Mouse (Mus musculus): ENCODE results near the gene Cdc14a. TPM values are rescaled to one million over a fixed set of nuclear protein-coding genes. Genes with fewer than 3 reads are reported as not detected.
A peak's percentile ranks its signal among the peaks of the same experiment; 100 is the strongest.

Gene Cdc14a
- polyA plus RNA-seq, 1 experiment from 2014 or later: 4.7 TPM

DNA sequence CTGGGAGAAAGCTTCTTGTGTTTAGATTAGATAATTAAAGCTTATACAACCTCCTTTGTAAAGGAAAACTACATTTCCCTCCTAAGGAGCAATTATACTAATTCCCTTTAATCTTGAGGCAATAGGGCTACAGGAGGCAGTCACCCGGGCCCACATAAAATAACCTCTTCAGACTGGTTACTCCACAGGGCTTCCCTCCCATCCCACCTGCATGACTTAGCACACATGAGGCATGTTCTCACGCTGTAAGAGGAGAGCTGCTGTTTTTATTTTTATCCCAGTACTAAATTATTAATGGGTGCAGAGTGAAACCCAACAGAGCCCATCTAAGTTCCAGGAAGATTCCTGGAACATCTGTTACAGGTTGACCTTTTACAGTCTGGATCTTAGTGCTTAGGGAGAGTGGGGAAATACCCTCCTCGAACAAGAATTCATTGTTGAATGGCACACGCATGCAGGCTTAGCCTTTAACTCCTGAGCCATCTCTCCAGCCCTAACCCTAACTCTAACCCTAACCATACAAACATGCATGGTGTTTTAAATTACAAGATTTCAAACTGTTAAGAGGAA lies 54.9 kb downstream of the Cdc14a start:
- Histone ChIP-seq H3K27me3 (ENCODE audit: control insufficient read depth, insufficient read depth, low read length) (no peaks in the 10 kb centered on the region), H3K4me3 (ENCODE audit: low read length) (no peak overlapping the region), H3K36me3 (ENCODE audit: control insufficient read depth, insufficient read depth) (no peaks in the 10 kb centered on the region), H3K27ac (ENCODE audit: low read length) (no peak overlapping the region), H3K4me2 (ENCODE audit: low read depth, low read length) (no peak overlapping the region), H3K4me1 (ENCODE audit: control insufficient read depth, insufficient read depth, low read length) (peaks cover 6% of the 10 kb centered on the region; the same call in 1 of the 2 replicates), H3K9me3 (replicated peaks; ENCODE audit: control insufficient read depth, low read length) (no peaks in the 10 kb centered on the region), H3K9ac (ENCODE audit: low read length) (no peak overlapping the region)
- no peak for ATAC-seq (replicated peaks; ENCODE audit: extremely low read depth, insufficient read depth, low FRiP score)
- WGBS: 49% methylated on average over 4 of the region's 4 CpGs

DNA sequence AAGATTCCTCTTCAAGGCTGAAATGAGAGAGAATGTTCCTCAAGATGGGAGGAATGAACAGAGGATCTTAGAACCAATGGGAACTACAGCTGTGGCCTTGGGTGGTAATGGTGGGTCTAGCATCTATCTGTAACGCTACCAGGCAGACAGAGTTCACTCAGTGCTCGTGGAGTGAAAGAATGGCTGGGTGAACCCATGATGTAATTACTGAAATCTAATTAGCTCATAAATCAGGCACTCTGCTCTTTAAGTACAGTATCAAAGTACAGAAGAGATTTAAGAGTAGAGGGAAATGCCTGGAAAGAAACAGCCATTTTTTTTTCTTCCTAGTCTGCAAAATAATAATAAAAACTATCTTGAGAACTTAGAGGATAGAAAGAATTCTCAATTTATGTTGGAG lies 57.7 kb downstream of the Cdc14a start:
- no peaks in the 10 kb centered on the region for H3K27me3 ChIP-seq (ENCODE audit: control insufficient read depth, insufficient read depth, low read length)
- no peaks in the 10 kb centered on the region for H3K36me3 ChIP-seq (ENCODE audit: control insufficient read depth, insufficient read depth)
- H3K27ac ChIP-seq (ENCODE audit: low read length): no peak overlapping the region
- no peak overlapping the region for H3K4me3 ChIP-seq (ENCODE audit: low read length)
- H3K4me1 ChIP-seq (ENCODE audit: control insufficient read depth, insufficient read depth, low read length): peaks cover 6% of the 10 kb centered on the region; the same call in 1 of the 2 replicates
- H3K4me2 ChIP-seq (ENCODE audit: low read depth, low read length): no peak overlapping the region
- ATAC-seq (replicated peaks; ENCODE audit: extremely low read depth, insufficient read depth, low FRiP score): no peak
- H3K9ac ChIP-seq (ENCODE audit: low read length): no peak overlapping the region
- H3K9me3 ChIP-seq (replicated peaks; ENCODE audit: control insufficient read depth, low read length): no peaks in the 10 kb centered on the region
- 93% methylated on average over 2 of the region's 2 CpGs for WGBS

DNA sequence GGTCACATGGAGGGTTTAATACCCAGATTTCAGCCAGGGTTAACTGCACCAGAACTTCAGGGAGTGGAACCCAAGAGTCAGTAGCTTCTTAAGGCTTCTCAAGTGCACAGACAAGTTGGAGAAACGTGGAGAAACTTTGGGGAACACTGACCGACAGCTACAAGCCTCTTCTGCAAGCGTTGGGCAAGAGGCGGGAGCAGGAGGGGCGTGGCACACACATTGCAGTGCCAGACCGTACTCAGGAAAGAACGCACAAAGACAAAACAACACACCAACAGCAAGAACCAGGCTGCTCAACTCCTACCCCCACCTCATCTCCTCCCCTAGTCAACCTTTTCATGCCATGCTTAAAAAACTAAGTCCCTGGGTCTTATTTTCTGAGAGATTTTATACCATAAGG lies 61.9 kb downstream of the Cdc14a start:
- no peak for ATAC-seq (replicated peaks; ENCODE audit: extremely low read depth, insufficient read depth, low FRiP score)
- Histone ChIP-seq H3K27ac (ENCODE audit: low read length) (no peak overlapping the region), H3K4me2 (ENCODE audit: low read depth, low read length) (no peak overlapping the region), H3K27me3 (ENCODE audit: control insufficient read depth, insufficient read depth, low read length) (no peaks in the 10 kb centered on the region), H3K4me1 (ENCODE audit: control insufficient read depth, insufficient read depth, low read length) (peaks cover 5% of the 10 kb centered on the region; the same call in 1 of the 2 replicates), H3K9me3 (replicated peaks; ENCODE audit: control insufficient read depth, low read length) (no peaks in the 10 kb centered on the region), H3K36me3 (ENCODE audit: control insufficient read depth, insufficient read depth) (no peaks in the 10 kb centered on the region), H3K4me3 (ENCODE audit: low read length) (no peak overlapping the region), H3K9ac (ENCODE audit: low read length) (no peak overlapping the region)
- WGBS: 81% methylated on average over 7 of the region's 7 CpGs

DNA sequence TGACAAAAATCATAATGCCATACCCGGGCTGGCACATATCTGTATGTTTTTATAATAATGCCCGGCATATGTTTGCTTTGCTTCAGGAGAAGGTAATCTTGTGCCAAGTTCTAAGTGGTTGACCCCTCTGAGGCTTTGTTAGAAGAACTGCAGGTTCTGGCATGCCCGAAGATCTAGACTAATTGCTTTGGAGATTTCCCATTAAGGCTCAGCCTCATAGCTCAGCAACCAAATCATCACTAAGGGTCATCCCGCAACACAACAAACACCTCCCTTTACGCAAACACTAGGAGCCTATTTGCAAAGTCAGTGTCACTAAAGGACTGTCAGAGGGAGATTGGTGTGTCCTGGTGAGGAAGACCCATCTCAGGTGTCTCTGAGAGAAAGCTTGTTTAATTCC lies 62.7 kb downstream of the Cdc14a start:
- H3K36me3 ChIP-seq (ENCODE audit: control insufficient read depth, insufficient read depth): no peaks in the 10 kb centered on the region
- WGBS: 78% methylated on average over 5 of the region's 5 CpGs
- peaks cover 5% of the 10 kb centered on the region; the same call in 1 of the 2 replicates for H3K4me1 ChIP-seq (ENCODE audit: control insufficient read depth, insufficient read depth, low read length)
- no peak overlapping the region for H3K9ac ChIP-seq (ENCODE audit: low read length)
- no peaks in the 10 kb centered on the region for H3K9me3 ChIP-seq (replicated peaks; ENCODE audit: control insufficient read depth, low read length)
- H3K4me2 ChIP-seq (ENCODE audit: low read depth, low read length): no peak overlapping the region
- H3K4me3 ChIP-seq (ENCODE audit: low read length): no peak overlapping the region
- no peaks in the 10 kb centered on the region for H3K27me3 ChIP-seq (ENCODE audit: control insufficient read depth, insufficient read depth, low read length)
- ATAC-seq (replicated peaks; ENCODE audit: extremely low read depth, insufficient read depth, low FRiP score): no peak
- H3K27ac ChIP-seq (ENCODE audit: low read length): no peak overlapping the region

DNA sequence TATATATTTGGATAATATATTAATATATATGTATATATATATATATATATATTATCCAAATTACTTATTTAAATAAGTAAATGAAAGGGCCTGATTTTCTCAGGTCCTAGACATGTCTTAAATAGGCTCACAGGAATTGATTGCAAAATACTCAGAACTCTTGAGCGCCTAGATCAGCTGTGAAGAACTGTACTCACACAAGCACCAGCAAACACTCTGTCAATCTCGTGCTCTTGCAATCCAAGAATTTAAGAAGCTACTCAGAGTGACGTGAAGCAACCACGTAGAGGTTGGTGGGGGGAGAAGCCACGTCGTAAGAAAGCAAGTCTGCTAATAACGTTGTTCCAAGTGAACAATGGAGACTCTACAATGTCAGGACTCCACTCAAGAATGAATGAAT lies 66.0 kb downstream of the Cdc14a start:
- Histone ChIP-seq H3K9ac (ENCODE audit: low read length) (no peak overlapping the region), H3K4me2 (ENCODE audit: low read depth, low read length) (no peak overlapping the region), H3K4me1 (ENCODE audit: control insufficient read depth, insufficient read depth, low read length) (peaks cover 7% of the 10 kb centered on the region; the same call in 1 of the 2 replicates), H3K27ac (ENCODE audit: low read length) (no peak overlapping the region), H3K36me3 (ENCODE audit: control insufficient read depth, insufficient read depth) (no peaks in the 10 kb centered on the region), H3K9me3 (replicated peaks; ENCODE audit: control insufficient read depth, low read length) (no peaks in the 10 kb centered on the region), H3K27me3 (ENCODE audit: control insufficient read depth, insufficient read depth, low read length) (no peaks in the 10 kb centered on the region), H3K4me3 (ENCODE audit: low read length) (no peak overlapping the region)
- WGBS: 83% methylated on average over 7 of the region's 7 CpGs
- no peak for ATAC-seq (replicated peaks; ENCODE audit: extremely low read depth, insufficient read depth, low FRiP score)

DNA sequence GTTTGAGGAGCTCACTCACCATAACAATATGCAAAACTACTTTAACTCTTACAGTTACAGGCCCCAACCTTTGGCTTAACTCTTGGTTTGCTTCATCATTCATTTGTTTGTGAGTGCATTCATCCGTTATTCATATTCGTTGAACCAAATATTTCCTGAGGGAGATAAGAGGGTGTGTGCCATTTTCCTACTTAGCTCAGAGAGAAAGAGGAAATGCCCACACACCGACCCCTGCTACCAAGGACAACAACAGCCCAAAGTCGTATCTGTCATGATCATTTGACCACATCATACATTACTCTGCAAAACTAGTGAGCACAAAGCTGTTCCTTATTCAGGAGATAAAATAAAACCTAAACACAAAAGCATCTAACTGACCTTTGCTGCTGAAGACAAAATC lies 66.7 kb downstream of the Cdc14a start:
- H3K4me3 ChIP-seq (ENCODE audit: low read length): no peak overlapping the region
- WGBS: 59% methylated on average over 4 of the region's 4 CpGs
- no peaks in the 10 kb centered on the region for H3K27me3 ChIP-seq (ENCODE audit: control insufficient read depth, insufficient read depth, low read length)
- no peaks in the 10 kb centered on the region for H3K9me3 ChIP-seq (replicated peaks; ENCODE audit: control insufficient read depth, low read length)
- peaks cover 10% of the 10 kb centered on the region; the same call in 1 of the 2 replicates for H3K4me1 ChIP-seq (ENCODE audit: control insufficient read depth, insufficient read depth, low read length)
- H3K4me2 ChIP-seq (ENCODE audit: low read depth, low read length): no peak overlapping the region
- no peak overlapping the region for H3K27ac ChIP-seq (ENCODE audit: low read length)
- ATAC-seq (replicated peaks; ENCODE audit: extremely low read depth, insufficient read depth, low FRiP score): no peak
- H3K36me3 ChIP-seq (ENCODE audit: control insufficient read depth, insufficient read depth): no peaks in the 10 kb centered on the region
- H3K9ac ChIP-seq (ENCODE audit: low read length): no peak overlapping the region

DNA sequence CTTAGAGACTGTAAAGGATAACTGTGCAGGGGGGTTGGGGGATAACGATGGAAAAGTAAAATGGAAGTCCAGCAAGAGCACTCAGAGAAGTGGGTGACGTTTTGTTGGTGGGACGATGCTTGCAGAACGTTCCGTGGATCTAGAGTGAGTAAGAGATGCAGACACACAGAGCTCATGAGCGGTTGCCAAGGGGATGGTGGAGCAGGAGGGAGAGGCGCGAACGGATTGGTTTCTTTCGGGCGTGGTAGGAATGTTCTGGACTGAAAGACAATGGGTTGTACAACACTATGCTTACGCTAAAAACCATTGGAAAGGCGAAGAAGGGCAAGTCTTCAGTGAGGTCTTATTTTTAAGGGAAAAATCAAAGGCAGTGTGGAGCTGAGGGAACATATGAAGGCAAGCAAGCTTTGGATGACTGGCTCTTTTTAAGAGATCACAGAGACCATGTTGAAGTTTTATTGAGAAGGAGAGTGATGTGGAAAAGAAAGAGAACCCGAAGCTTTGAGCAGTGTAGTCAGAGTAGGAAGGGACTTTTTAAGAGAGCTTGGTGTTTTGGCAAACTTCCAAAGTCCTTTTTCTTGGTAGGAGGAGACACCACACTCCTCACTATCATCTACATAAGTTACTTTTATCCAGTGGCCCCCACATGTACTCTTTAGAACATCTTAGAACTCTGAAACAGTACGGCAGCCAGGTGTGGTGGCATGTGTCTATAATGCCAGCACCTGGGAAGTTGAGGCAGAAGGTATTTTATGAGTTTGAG lies 68.6 kb downstream of the Cdc14a start:
- Histone ChIP-seq H3K4me1 (ENCODE audit: control insufficient read depth, insufficient read depth, low read length) (peaks cover 10% of the 10 kb centered on the region; the same call in 1 of the 2 replicates), H3K27me3 (ENCODE audit: control insufficient read depth, insufficient read depth, low read length) (no peaks in the 10 kb centered on the region), H3K36me3 (ENCODE audit: control insufficient read depth, insufficient read depth) (no peaks in the 10 kb centered on the region), H3K9ac (ENCODE audit: low read length) (no peak overlapping the region), H3K4me2 (ENCODE audit: low read depth, low read length) (no peak overlapping the region), H3K27ac (ENCODE audit: low read length) (no peak overlapping the region), H3K9me3 (replicated peaks; ENCODE audit: control insufficient read depth, low read length) (no peaks in the 10 kb centered on the region), H3K4me3 (ENCODE audit: low read length) (no peak overlapping the region)
- WGBS: 87% methylated on average over 15 of the region's 15 CpGs
- no peak for ATAC-seq (replicated peaks; ENCODE audit: extremely low read depth, insufficient read depth, low FRiP score)

DNA sequence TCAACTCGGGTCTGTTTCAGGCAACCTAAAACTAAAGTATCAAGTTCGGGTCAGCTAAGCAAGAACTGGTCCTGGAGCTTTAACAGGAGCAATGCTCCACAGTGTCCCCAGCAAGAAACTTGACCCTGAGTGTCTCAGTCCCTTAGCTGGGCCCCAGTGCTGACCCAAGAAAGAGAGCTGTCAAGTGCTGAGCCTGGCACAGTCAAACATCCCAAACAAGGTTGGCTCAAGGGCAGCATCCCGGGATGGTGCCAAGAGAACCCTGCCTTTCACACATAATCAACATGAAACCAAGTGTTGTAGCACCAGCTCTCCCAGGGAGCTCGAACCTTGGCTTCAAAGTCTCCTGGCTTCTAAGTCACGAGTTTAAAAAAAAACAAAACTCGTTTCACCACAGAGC lies 71.3 kb downstream of the Cdc14a start:
- Histone ChIP-seq H3K9me3 (replicated peaks; ENCODE audit: control insufficient read depth, low read length) (no peaks in the 10 kb centered on the region), H3K27me3 (ENCODE audit: control insufficient read depth, insufficient read depth, low read length) (no peaks in the 10 kb centered on the region), H3K4me2 (ENCODE audit: low read depth, low read length) (no peak overlapping the region), H3K9ac (ENCODE audit: low read length) (no peak overlapping the region), H3K36me3 (ENCODE audit: control insufficient read depth, insufficient read depth) (no peaks in the 10 kb centered on the region), H3K27ac (ENCODE audit: low read length) (peak overlapping the region; percentile 55; the same call in 1 of the 2 replicates), H3K4me3 (ENCODE audit: low read length) (no peak overlapping the region), H3K4me1 (ENCODE audit: control insufficient read depth, insufficient read depth, low read length) (peaks cover 5% of the 10 kb centered on the region; the same call in 1 of the 2 replicates)
- WGBS: 50% methylated on average over 6 of the region's 6 CpGs
- peak; percentile 58 for ATAC-seq (replicated peaks; ENCODE audit: extremely low read depth, insufficient read depth, low FRiP score)

DNA sequence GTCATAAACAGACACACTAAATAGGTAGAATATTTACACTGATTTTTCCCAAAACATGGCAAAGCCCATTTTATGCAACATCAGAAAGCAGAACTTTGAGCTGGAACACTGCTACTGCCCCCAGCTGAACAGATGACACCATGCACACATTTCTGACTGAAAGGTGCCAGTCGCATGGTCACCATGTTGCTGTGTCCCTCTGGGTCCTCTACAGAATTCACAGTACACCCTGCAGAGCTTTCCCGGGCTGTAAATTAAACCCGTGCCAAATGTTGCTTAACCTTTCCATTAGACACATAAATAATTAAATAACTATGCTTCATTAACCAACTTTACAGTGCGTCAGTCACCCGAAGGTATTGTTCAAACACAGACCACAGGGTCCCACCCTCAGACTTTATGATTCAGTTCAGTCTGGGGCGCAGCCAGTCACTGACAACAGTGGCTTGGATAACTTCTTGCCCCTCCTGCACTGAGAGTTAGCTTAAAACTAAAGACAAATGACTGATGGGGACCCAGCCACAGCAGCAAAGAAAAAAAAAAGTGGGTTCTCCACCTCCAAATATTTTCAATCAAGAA lies 73.4 kb downstream of the Cdc14a start:
- no peak for ATAC-seq (replicated peaks; ENCODE audit: extremely low read depth, insufficient read depth, low FRiP score)
- WGBS: 88% methylated on average over 6 of the region's 6 CpGs
- no peak overlapping the region for H3K4me3 ChIP-seq (ENCODE audit: low read length)
- H3K4me1 ChIP-seq (ENCODE audit: control insufficient read depth, insufficient read depth, low read length): peaks cover 5% of the 10 kb centered on the region; the same call in 1 of the 2 replicates
- no peak overlapping the region for H3K9ac ChIP-seq (ENCODE audit: low read length)
- H3K36me3 ChIP-seq (ENCODE audit: control insufficient read depth, insufficient read depth): peaks cover 2% of the 10 kb centered on the region; the same call in 1 of the 2 replicates
- no peak overlapping the region for H3K4me2 ChIP-seq (ENCODE audit: low read depth, low read length)
- no peaks in the 10 kb centered on the region for H3K9me3 ChIP-seq (replicated peaks; ENCODE audit: control insufficient read depth, low read length)
- no peak overlapping the region for H3K27ac ChIP-seq (ENCODE audit: low read length)
- no peaks in the 10 kb centered on the region for H3K27me3 ChIP-seq (ENCODE audit: control insufficient read depth, insufficient read depth, low read length)

Data from heart, embryonic 16.5 days (tissue).